Mouse (Mus musculus): ENCODE results near the gene Rexo4.

DNA sequence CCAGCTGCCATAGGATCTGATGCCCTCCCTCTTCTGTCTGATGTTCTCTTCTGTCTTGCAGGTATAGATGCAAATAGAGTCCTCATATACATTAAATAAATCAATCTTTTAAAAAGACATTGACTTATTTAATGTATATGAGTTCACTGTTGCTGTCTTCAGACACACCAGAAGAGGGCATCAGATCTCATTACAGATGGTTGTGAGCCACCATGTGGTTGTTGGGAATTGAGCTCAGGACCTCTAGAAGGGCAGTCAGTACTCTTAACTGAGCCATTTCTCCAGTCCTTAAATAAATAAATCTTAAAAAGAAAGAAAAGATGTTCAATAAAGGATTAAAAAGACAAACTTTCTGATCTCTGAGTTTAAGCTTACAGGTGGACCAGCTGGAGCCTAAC, 54.8 kb downstream of the Rexo4 start:
- no peak for TF ChIP-seq CTCF (IDR thresholded peaks at IDR 0.05; ENCODE audit: extremely low read depth, insufficient read depth, low read length)
- TF ChIP-seq POLR2A (IDR thresholded peaks at IDR 0.05; ENCODE audit: extremely low read depth, insufficient read depth, low read length) = no peak

All from cortical plate, adult 2 months (tissue).